Mouse (Mus musculus): ENCODE measurements around the gene Glcci1. TPM values are rescaled to one million over a fixed set of nuclear protein-coding genes. Genes with fewer than 3 reads are reported as not detected.
A peak's percentile ranks its signal among the peaks of the same experiment; 100 is the strongest.

Glcci1 gene
- total RNA-seq (2012; rRNA removed) (1.9 and 4.4 TPM in 2 replicates), total RNA-seq (2014; rRNA removed) (2.4 and 2.5 TPM in 2 replicates), polyA plus RNA-seq (2012; ENCODE audit: insufficient read length, low read depth) (3.5 and 4.8 TPM in 2 replicates)

- H3K79me2 ChIP-seq (replicated peaks; ENCODE audit: control insufficient read depth, extremely low read depth, insufficient read depth, poor library complexity, severe bottlenecking), result peaks cover 31% of the 10 kb centered on the region
- H3K27ac ChIP-seq (ENCODE audit: insufficient read depth, low read depth), result peak within 1 kb of the TSS; percentile 86
- no peaks in the 10 kb centered on the region for H3K9me3 ChIP-seq (replicated peaks; ENCODE audit: low read length)
- in situ Hi-C loops (cut with MboI; ENCODE audit: low pct_ligation_motif_present, low pct_unique_long_range_greater_than_20kb, low sequenced_read_pairs) (loop anchor here (10.0 kb wide), 1 partner anchor 155 kb away; no protein-coding TSS in a partner anchor), dilution Hi-C loops (cut with MboI; ENCODE audit: extremely low pct_ligation_motif_present, extremely low pct_unique_long_range_greater_than_20kb, low sequenced_read_pairs) (no loop called here)
- H3K36me3 ChIP-seq (replicated peaks in 1 of 2; ENCODE audit: control insufficient read depth in 1 of 2, insufficient read depth in 1 of 2, low read length in 1 of 2), result no peaks in the 10 kb centered on the region
- TF ChIP-seq USF2 (conservative IDR thresholded peaks at IDR 0.05; ENCODE audit: low read depth, low read length) (no peak), UBTF (IDR thresholded peaks at IDR 0.05; ENCODE audit: low read depth, low read length) (no peak), ELF1 (IDR thresholded peaks at IDR 0.05; ENCODE audit: low read depth, low read length) (no peak), BHLHE40 (IDR thresholded peaks at IDR 0.05; ENCODE audit: low read depth, low read length) (no peak), ZNF384 (IDR thresholded peaks at IDR 0.05; ENCODE audit: low read depth, low read length) (no peak), POLR2AphosphoS2 (IDR thresholded peaks at IDR 0.05; ENCODE audit: low read depth, low read length) (no peak), GABPA (IDR thresholded peaks at IDR 0.05; ENCODE audit: insufficient replicate concordance, low read depth, low read length) (no peak), HCFC1 (IDR thresholded peaks at IDR 0.05; ENCODE audit: low read depth, low read length) (no peak), USF1 (IDR thresholded peaks at IDR 0.05; ENCODE audit: low read depth, low read length) (no peak), PAX5 (IDR thresholded peaks at IDR 0.05; ENCODE audit: low read length) (no peak), RCOR1 (conservative IDR thresholded peaks at IDR 0.05; ENCODE audit: low read depth, low read length) (no peak), NELFE (IDR thresholded peaks at IDR 0.05; ENCODE audit: low read depth, low read length) (no peak), JUN (IDR thresholded peaks at IDR 0.05; ENCODE audit: insufficient read depth, low read depth, low read length) (no peak), MXI1 (IDR thresholded peaks at IDR 0.05; ENCODE audit: low read depth, low read length) (no peak), TCF12 (IDR thresholded peaks at IDR 0.05; ENCODE audit: low read depth, low read length) (no peak; the same call in 1 of the 2 replicates), TBP (conservative IDR thresholded peaks at IDR 0.05; ENCODE audit: low read depth, low read length) (no peak), KAT2A (IDR thresholded peaks at IDR 0.05; ENCODE audit: insufficient replicate concordance, low read length) (no peak), ZC3H11A (IDR thresholded peaks at IDR 0.05; ENCODE audit: low read depth, low read length) (no peak), MEF2A (IDR thresholded peaks at IDR 0.05; ENCODE audit: borderline replicate concordance, low read depth, low read length) (no peak), CHD1 (IDR thresholded peaks at IDR 0.05; ENCODE audit: low read depth, low read length) (no peak)
- no peaks in the 10 kb centered on the region for H3K27me3 ChIP-seq (replicated peaks)
- peak; percentile 58 for DNase-seq (ENCODE audit: extremely low read depth)
- H3K9ac ChIP-seq (ENCODE audit: insufficient read depth, low read depth), result peak within 1 kb of the TSS; percentile 93
- peaks cover 10 to 51% of the 10 kb centered on the region in 2 experiments for H3K4me1 ChIP-seq (ENCODE audit: control insufficient read depth in 1 of 2, insufficient read depth in 2 of 2)
- peak within 1 kb of the TSS; percentile 98 for H3K4me2 ChIP-seq (ENCODE audit: insufficient read depth, low read depth, poor library complexity, severe bottlenecking)
- peak within 1 kb of the TSS; percentile 81 to 95 (median 89) for H3K4me3 ChIP-seq (replicated peaks in 1 of 3; ENCODE audit: low read depth in 2 of 3, low read length in 2 of 3, poor library complexity in 1 of 3)
Measured at GRCm38 (mm10) chr6:8509551-8509950, at the start of gene Glcci1. TSS of gene Glcci1 (plus strand) at chr6:8509600.

GRCm38 (mm10) chr6:8462447-8462846 is 47.0 kb upstream of the Glcci1 start:
- Histone ChIP-seq H3K27me3 (replicated peaks) (no peaks in the 10 kb centered on the region), H3K36me3 (replicated peaks in 1 of 2; ENCODE audit: control insufficient read depth in 1 of 2, insufficient read depth in 1 of 2, low read length in 1 of 2) (no peaks in the 10 kb centered on the region), H3K9ac (ENCODE audit: insufficient read depth, low read depth) (no peak overlapping the region), H3K4me2 (ENCODE audit: insufficient read depth, low read depth, poor library complexity, severe bottlenecking) (no peak overlapping the region), H3K79me2 (replicated peaks; ENCODE audit: control insufficient read depth, extremely low read depth, insufficient read depth, poor library complexity, severe bottlenecking) (no peaks in the 10 kb centered on the region), H3K4me3 (replicated peaks in 1 of 3; ENCODE audit: low read depth in 2 of 3, low read length in 2 of 3, poor library complexity in 1 of 3) (no peak overlapping the region), H3K27ac (ENCODE audit: insufficient read depth, low read depth) (no peak overlapping the region), H3K9me3 (replicated peaks; ENCODE audit: low read length) (no peaks in the 10 kb centered on the region), H3K4me1 (ENCODE audit: control insufficient read depth in 1 of 2, insufficient read depth in 2 of 2) (peaks cover 2 to 11% of the 10 kb centered on the region in 2 experiments)
- DNase-seq (ENCODE audit: extremely low read depth), result no peak
- no peak for TF ChIP-seq RAD21 (IDR thresholded peaks at IDR 0.05; ENCODE audit: low read depth, low read length)
- TF ChIP-seq CHD1 (IDR thresholded peaks at IDR 0.05; ENCODE audit: low read depth, low read length), result no peak
- TF ChIP-seq POLR2AphosphoS2 (IDR thresholded peaks at IDR 0.05; ENCODE audit: low read depth, low read length), result no peak
- no peak for TF ChIP-seq UBTF (IDR thresholded peaks at IDR 0.05; ENCODE audit: low read depth, low read length)
- TF ChIP-seq BHLHE40 (IDR thresholded peaks at IDR 0.05; ENCODE audit: low read depth, low read length), result no peak
- no peak for TF ChIP-seq MYC (IDR thresholded peaks at IDR 0.05; ENCODE audit: low read depth, low read length)
- no peak for TF ChIP-seq HCFC1 (IDR thresholded peaks at IDR 0.05; ENCODE audit: low read depth, low read length)
- TF ChIP-seq USF1 (IDR thresholded peaks at IDR 0.05; ENCODE audit: low read depth, low read length), result no peak
- no peak for TF ChIP-seq MAX (IDR thresholded peaks at IDR 0.05; ENCODE audit: low read length)
- no peak for TF ChIP-seq TBP (conservative IDR thresholded peaks at IDR 0.05; ENCODE audit: low read depth, low read length)
- TF ChIP-seq RCOR1 (conservative IDR thresholded peaks at IDR 0.05; ENCODE audit: low read depth, low read length), result no peak
- in situ Hi-C loops (cut with MboI; ENCODE audit: low pct_ligation_motif_present, low pct_unique_long_range_greater_than_20kb, low sequenced_read_pairs) (no loop called here), dilution Hi-C loops (cut with MboI; ENCODE audit: extremely low pct_ligation_motif_present, extremely low pct_unique_long_range_greater_than_20kb, low sequenced_read_pairs) (no loop called here)
